Mouse (Mus musculus): ENCODE results near the gene Lancl3. TPM values are rescaled to one million over a fixed set of nuclear protein-coding genes. Genes with fewer than 3 reads are reported as not detected.

Lancl3 gene
- 2.8 and 2.9 TPM in 2 replicates for polyA plus RNA-seq (2015; fragmentation: Nextera tagmentation; extraction: Ambion mirVana)

DNA sequence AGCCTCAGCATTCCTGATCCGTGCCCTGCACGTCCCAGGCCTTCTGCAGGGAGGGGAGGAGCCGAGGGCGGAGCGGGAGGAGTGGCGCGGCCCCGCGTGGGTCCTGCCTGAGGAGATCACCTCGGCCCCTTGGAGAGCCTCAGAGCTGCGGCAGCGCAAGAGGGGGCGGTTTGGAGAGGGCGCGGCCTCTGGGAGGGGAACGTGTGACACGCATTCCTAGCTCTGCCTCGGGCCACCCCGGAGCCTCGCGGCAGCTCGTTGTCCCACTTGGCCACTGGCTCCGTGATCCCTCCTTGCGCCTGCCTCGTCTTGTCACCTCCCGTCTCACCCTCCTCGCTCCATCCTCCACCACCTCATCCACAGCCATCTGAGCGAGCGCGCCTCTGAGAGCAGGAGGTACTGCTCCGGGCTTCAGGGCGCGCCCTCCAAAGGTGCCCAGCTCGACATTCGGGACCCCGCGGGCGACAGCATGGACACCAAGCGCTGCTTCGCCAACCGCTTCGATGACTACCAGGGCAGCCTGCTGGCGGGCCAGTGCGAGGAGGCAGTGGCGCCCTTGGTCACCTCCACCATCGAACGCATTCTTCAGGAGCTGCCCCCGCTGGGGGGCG lies at the start of gene Lancl3:
TSS of gene Lancl3 (plus strand) at position 142 of the 611 bp plus-strand sequence.

DNA sequence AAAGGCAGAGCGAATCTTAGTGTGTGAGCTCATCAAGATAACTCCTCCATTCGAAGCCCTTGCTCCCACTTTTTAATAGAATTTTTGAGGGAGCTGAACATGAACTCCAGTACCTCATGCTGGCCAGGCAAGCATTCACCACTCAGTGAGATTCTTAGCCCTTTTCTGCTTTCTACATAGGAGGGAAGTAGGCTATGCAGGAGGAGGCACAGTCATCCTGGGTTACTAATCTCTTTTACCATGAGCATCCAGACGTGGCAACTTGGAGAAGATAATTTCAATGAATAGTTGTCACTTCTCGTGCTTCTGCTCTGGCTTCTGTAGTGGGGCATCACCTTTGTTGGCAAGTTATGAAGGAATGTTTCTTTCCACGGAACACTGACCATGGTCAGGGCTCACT lies 57.1 kb downstream of the Lancl3 start, which contains the start of gene Gm14862:
TSS of gene Gm14862 (minus strand) at position 134 of the 400 bp plus-strand sequence.

DNA sequence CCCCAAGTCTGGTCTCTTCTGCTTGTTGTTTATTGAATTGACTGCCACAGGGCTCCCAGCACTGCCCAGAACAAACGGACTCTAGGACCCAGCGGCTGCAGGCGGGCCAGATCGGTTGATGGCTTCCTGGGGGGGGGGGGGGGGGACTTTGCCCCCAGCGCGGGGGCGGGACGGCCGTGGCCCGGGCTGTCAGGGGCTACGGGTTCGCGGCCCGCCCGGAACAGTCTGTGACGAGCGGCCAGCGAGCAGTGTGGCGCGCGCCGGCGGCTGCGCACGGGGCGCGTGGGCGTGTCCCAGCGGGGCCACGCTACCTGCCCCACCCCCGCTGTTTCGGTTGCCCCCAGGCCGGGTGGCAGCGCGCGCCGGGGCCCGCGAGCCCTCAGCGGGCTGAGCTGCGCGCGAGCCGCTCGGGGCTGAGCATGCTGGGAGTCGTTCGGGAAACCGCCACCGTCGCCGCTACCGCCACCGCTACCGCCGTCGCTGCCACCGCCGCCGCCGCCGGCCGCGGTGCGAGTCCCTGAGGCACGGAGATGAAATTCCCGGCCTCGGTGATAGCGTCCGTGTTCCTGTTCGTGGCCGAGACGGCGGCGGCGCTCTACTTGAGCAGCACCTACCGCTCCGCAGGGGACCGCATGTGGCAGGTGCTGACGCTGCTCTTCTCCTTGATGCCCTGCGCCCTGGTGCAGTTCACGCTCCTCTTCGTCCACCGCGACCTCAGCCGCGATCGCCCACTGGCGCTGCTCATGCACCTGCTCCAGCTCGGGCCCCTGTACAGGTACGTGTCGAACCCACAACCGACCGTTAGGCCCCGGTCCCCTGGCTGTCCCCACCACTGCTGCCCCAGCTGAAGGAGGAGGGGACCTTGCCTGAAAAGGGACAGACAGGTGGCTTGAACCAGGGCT lies 73.0 kb downstream of the Lancl3 start, which contains the start of gene Xk:
TSS of gene Xk (plus strand) at position 297 of the 902 bp plus-strand sequence.

DNA sequence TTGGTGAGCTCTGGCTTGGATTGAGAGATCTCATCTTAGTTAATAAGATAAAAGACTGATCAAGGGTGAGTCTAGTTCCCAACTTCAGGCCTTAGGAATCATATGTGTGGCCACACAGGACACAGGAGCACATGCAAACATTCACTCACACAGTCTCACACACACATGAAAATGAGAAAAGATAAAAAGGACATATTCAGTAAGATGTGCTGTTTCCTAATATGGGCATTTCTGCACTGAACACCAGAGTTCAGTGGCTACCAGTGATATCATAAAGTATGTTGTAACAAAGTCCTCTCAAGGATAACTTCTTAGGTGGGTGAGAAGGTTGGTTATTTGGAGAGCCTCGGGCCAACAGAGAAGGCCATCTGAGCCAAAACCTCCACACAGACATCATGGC lies 83.8 kb downstream of the Lancl3 start, which contains the start of gene H2al1m:
TSS of gene H2al1m (plus strand) at position 301 of the 400 bp plus-strand sequence.

Other genes starting within 250 kb of the Lancl3 start
- not detected in 2 replicates for gene Fthl17b, start 236.9 kb upstream of the Lancl3 start, polyA plus RNA-seq (2015; fragmentation: Nextera tagmentation; extraction: Ambion mirVana)
- not detected in 2 replicates for gene Fthl17c, start 223.3 kb upstream of the Lancl3 start, polyA plus RNA-seq (2015; fragmentation: Nextera tagmentation; extraction: Ambion mirVana)
- gene Fthl17d, start 213.1 kb upstream of the Lancl3 start, polyA plus RNA-seq (2015; fragmentation: Nextera tagmentation; extraction: Ambion mirVana): not detected in 2 replicates
- gene Fthl17e, start 166.4 kb upstream of the Lancl3 start, polyA plus RNA-seq (2015; fragmentation: Nextera tagmentation; extraction: Ambion mirVana): not detected in 2 replicates
- gene Fthl17f, start 136.9 kb upstream of the Lancl3 start, polyA plus RNA-seq (2015; fragmentation: Nextera tagmentation; extraction: Ambion mirVana): not detected in 2 replicates
- gene 4930402K13Rik, start 95.3 kb upstream of the Lancl3 start, polyA plus RNA-seq (2015; fragmentation: Nextera tagmentation; extraction: Ambion mirVana): not detected in 2 replicates
- not detected in 2 replicates for gene Gm14862, start 57.0 kb downstream of the Lancl3 start, polyA plus RNA-seq (2015; fragmentation: Nextera tagmentation; extraction: Ambion mirVana)
- gene Xk, start 72.9 kb downstream of the Lancl3 start, polyA plus RNA-seq (2015; fragmentation: Nextera tagmentation; extraction: Ambion mirVana): 5.0 TPM in 2 replicates
- not detected in 2 replicates for gene H2al1m, start 83.9 kb downstream of the Lancl3 start, polyA plus RNA-seq (2015; fragmentation: Nextera tagmentation; extraction: Ambion mirVana)
- gene H2al1k, start 150.7 kb downstream of the Lancl3 start, polyA plus RNA-seq (2015; fragmentation: Nextera tagmentation; extraction: Ambion mirVana): not detected in 2 replicates

Measured in neural tube, postnatal 0 days (tissue).